Mouse (Mus musculus) kidney, adult 18-20 months (tissue): ENCODE results near the gene Nedd8.
A peak's percentile ranks its signal among the peaks of the same experiment; 100 is the strongest.

ENCODE experiments used
- DNase-seq: peaks from one replicate; pipeline ENCODE4 v3.0.0; 2021

The Nedd8 gene

GRCm38 (mm10) chr14:55660636-55661035, 11.3 kb downstream of the Nedd8 start:
- no peak for DNase-seq

- DNase-seq = peak; percentile 80
Measured at GRCm38 (mm10) chr14:55659960-55660573, 11.9 kb downstream of the Nedd8 start, which contains the start of gene Mdp1. Gene Mdp1, minus strand, starts transcription at chr14:55660508.

- DNase-seq = peak; percentile 51
Measured at GRCm38 (mm10) chr14:55658011-55658410, 13.9 kb downstream of the Nedd8 start.

DNA sequence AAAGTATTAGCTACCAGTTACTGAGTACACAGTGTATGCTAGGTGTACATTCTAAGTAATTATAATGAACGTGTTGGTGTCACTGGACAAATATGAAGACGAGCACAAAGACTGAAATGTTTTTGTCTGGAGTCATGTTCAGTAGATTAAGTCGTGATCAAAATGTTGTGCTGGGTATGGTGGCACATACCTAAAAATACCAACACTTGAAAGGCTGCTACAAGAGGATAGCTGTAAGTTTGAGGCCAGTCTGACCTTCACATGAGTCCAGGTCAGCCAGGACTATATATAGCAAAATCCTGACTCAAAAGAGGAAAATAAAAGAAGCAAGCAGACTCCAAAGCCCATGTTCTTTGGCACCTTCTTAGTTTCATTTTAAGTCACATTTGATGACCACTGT, 15.0 kb downstream of the Nedd8 start:
- no peak for DNase-seq

GRCm38 (mm10) chr14:55651528-55651927, 20.4 kb downstream of the Nedd8 start:
- DNase-seq = no peak

- no peak for DNase-seq
Measured at GRCm38 (mm10) chr14:55649884-55650283, 22.0 kb downstream of the Nedd8 start, which contains the start of gene Tssk4. Gene Tssk4, plus strand, starts transcription at chr14:55650184.

- peak; percentile 12 for DNase-seq
Measured at GRCm38 (mm10) chr14:55644261-55644888, 27.5 kb downstream of the Nedd8 start.

DNA sequence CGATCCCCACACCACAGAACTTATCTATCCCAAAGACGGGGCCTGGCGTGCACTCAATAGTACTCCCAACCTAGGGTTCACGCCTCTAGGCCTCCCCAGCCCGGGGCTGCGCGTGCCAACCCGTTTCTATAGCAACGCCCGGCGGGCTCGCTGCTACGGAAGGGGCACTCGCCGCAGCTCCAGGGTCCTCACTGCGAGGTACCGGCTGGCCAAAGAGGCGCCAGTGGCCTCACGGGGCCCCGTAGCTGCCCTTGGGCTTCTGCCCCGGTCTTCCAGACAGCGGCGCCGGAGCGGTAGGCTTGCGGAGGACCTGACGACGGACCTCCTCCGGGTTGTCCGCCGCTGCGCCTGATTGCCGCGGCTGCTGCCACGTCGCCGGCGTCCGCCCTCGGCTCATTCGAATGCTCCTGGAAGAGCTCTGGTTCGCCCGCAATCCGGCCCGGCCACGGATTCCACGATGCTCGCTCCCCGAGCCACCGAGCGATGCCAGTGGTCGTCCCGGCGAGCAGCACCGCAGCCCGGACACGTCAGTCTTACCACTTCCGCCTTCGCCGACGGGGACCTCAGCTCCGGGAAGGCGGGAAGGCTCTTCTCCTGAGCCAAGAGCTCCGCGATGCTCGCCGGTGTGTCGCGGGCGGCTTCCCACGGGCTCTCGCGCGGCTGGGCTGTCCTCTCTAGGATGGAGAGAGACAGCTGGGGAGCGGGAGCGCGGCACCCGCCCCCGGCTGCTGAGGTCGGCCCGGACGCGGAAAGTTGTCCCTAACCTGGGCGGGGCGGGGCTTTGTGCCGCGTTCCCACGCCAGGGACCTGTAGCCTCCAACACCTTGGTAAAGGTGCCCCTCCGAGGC, 28.6 kb downstream of the Nedd8 start, which contains the start of gene Tm9sf1:
Gene Tm9sf1 (minus strand): TSS at position 747 of the 848 bp plus-strand sequence.
- DNase-seq = peak; percentile 95

- no peak for DNase-seq
Measured at GRCm38 (mm10) chr14:55642679-55643059, 29.3 kb downstream of the Nedd8 start.

- DNase-seq = no peak
Measured at GRCm38 (mm10) chr14:55641291-55641690, 30.6 kb downstream of the Nedd8 start.

DNA sequence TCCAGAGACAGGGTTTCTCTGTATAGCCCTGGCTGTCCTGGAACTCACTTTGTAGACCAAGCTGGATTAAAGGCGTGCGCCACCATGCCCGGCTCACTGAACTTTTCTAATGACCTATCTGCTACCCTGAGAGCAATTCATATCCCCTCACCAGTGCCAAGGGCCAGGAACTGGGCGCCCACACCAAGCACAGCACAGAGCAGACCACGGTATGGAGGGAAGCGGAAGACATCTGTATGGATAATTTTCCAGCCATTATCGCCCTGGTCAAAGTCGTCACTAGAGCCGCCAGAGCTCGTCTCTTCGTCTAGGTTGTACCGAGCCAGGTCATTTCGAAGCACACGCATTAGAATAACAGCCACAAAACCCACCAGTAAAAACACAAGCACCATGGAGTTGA, 31.1 kb downstream of the Nedd8 start:
- DNase-seq = no peak

- no peak for DNase-seq
Measured at GRCm38 (mm10) chr14:55637795-55638194, 34.1 kb downstream of the Nedd8 start, which contains the start of gene Gm49378. Gene Gm49378, minus strand, starts transcription at chr14:55637895.

- DNase-seq = peak; percentile 87
Measured at GRCm38 (mm10) chr14:55635523-55636007, 36.4 kb downstream of the Nedd8 start, which contains the start of gene Ipo4. Gene Ipo4, minus strand, starts transcription at chr14:55635957.

GRCm38 (mm10) chr14:55634874-55635522, 36.9 kb downstream of the Nedd8 start:
- DNase-seq = no peak

DNA sequence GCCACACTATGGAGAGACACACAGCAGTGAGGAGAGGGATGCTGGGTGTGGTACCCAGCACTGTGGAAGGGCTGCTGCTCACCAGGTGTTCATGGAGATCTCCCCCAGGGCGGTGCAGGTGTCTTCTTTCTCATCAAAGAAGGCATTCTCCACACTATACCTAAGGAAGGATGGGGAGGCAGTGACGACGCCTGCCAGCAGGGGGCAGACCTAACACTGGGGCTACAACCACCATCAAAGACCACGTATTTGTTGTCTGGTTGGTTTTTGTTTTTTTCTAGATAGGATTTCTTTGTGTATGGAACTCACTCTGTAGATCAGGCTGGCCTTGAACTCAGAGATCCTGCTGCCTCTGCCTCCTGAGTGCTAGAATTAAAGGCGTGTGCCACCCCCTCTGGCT, 42.6 kb downstream of the Nedd8 start:
- peak; percentile 71 for DNase-seq

GRCm38 (mm10) chr14:55628077-55628827, 43.7 kb downstream of the Nedd8 start:
- no peak for DNase-seq

- no peak for DNase-seq
Measured at GRCm38 (mm10) chr14:55618486-55619195, 53.3 kb downstream of the Nedd8 start.

DNA sequence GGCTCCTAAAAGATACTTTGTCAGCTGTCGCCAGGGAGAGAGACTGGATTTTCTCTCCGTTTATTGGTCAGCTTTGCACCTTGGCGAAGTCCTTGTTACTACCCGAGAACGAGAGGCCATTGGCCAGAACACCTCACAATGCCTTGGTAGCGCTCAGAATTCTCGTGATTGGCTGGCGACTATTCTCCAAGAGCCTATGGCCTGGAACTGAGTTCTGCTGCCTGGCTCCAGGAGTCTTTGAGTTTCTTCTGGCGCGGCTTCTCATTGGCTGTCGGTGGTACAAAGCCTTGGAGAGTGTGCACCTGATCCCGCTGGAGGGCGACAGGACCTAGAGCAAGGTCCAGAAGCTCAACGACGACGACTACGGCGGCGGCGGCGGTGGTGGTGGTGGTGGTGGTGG, 54.1 kb downstream of the Nedd8 start, which contains the start of gene Rec8:
Gene Rec8 (plus strand): TSS at position 216 of the 400 bp plus-strand sequence.
- peak; percentile 22 for DNase-seq

- DNase-seq = no peak
Measured at GRCm38 (mm10) chr14:55616844-55617243, 55.1 kb downstream of the Nedd8 start.

DNA sequence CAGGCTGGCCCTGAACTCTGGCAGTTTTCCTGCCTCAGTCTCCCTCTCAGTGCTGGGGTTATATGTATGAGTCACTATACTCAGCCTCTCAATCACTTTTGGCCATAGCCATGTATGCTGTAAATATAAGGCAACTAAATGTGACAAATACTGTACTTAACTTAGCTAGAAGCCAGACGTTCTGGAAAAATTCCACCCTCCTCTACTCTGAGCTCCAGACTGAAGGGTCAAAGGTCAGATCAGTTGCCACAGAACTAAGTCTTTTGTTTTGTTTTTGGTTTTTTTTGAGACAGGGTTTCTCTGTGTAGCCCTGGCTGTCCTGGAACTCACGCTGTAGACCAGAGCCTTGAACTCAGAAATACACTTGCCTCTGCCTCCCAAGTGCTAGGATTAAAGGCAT, 56.0 kb downstream of the Nedd8 start:
- DNase-seq = no peak

- no peak for DNase-seq
Measured at GRCm38 (mm10) chr14:55614565-55615178, 57.3 kb downstream of the Nedd8 start.
